Mouse (Mus musculus): ENCODE results near the gene Fsd2. TPM values are rescaled to one million over a fixed set of nuclear protein-coding genes. Genes with fewer than 3 reads are reported as not detected.
A peak's percentile ranks its signal among the peaks of the same experiment; 100 is the strongest.

Fsd2 gene
- polyA plus RNA-seq, 1 experiment from 2014 or later: 65.8 TPM

GRCm38 (mm10) chr7:81593387-81593786 is 26.6 kb upstream of the Fsd2 start:
- Histone ChIP-seq H3K27ac (ENCODE audit: poor library complexity, severe bottlenecking) (no peak overlapping the region), H3K9me3 (replicated peaks) (no peaks in the 10 kb centered on the region), H3K27me3 (replicated peaks) (no peaks in the 10 kb centered on the region), H3K4me3 (no peak overlapping the region), H3K4me2 (no peak overlapping the region), H3K36me3 (peaks cover 89% of the 10 kb centered on the region), H3K4me1 (replicated peaks) (peaks cover 13% of the 10 kb centered on the region), H3K9ac (no peak overlapping the region)
- WGBS: 93% methylated on average over 8 of the region's 8 CpGs
- no peak for ATAC-seq (ENCODE audit: insufficient number of reproducible peaks, low FRiP score)

GRCm38 (mm10) chr7:81592686-81593085 is 25.9 kb upstream of the Fsd2 start:
- no peak for ATAC-seq (ENCODE audit: insufficient number of reproducible peaks, low FRiP score)
- Histone ChIP-seq H3K27ac (ENCODE audit: poor library complexity, severe bottlenecking) (no peak overlapping the region), H3K4me3 (no peak overlapping the region), H3K4me2 (no peak overlapping the region), H3K9me3 (replicated peaks) (no peaks in the 10 kb centered on the region), H3K27me3 (replicated peaks) (no peaks in the 10 kb centered on the region), H3K36me3 (peaks cover 88% of the 10 kb centered on the region), H3K9ac (no peak overlapping the region), H3K4me1 (replicated peaks) (peaks cover 11% of the 10 kb centered on the region)
- 83% methylated on average over 9 of the region's 9 CpGs for WGBS

- Histone ChIP-seq H3K27me3 (replicated peaks) (no peaks in the 10 kb centered on the region), H3K9ac (no peak overlapping the region), H3K9me3 (replicated peaks) (no peaks in the 10 kb centered on the region), H3K4me3 (no peak overlapping the region), H3K4me1 (replicated peaks) (no peaks in the 10 kb centered on the region), H3K4me2 (no peak overlapping the region), H3K36me3 (peaks cover 74% of the 10 kb centered on the region), H3K27ac (ENCODE audit: poor library complexity, severe bottlenecking) (no peak overlapping the region)
- 94% methylated on average over 4 of the region's 4 CpGs for WGBS
- no peak for ATAC-seq (ENCODE audit: insufficient number of reproducible peaks, low FRiP score)
These were observed 20.5 kb upstream of the Fsd2 start for GRCm38 (mm10) chr7:81587238-81587637.

- Histone ChIP-seq H3K27me3 (replicated peaks) (no peaks in the 10 kb centered on the region), H3K9me3 (replicated peaks) (no peaks in the 10 kb centered on the region), H3K4me1 (replicated peaks) (no peaks in the 10 kb centered on the region), H3K4me3 (no peak overlapping the region), H3K9ac (no peak overlapping the region), H3K27ac (ENCODE audit: poor library complexity, severe bottlenecking) (no peak overlapping the region), H3K36me3 (peaks cover 61% of the 10 kb centered on the region), H3K4me2 (no peak overlapping the region)
- no peak for ATAC-seq (ENCODE audit: insufficient number of reproducible peaks, low FRiP score)
- WGBS: 88% methylated on average over 7 of the region's 7 CpGs
These were observed 18.6 kb upstream of the Fsd2 start for GRCm38 (mm10) chr7:81585326-81585725.

GRCm38 (mm10) chr7:81583512-81583911 is 16.8 kb upstream of the Fsd2 start:
- 60% methylated on average over 3 of the region's 3 CpGs for WGBS
- H3K27ac ChIP-seq (ENCODE audit: poor library complexity, severe bottlenecking): no peak overlapping the region
- no peaks in the 10 kb centered on the region for H3K9me3 ChIP-seq (replicated peaks)
- no peak overlapping the region for H3K9ac ChIP-seq
- H3K36me3 ChIP-seq: peaks cover 61% of the 10 kb centered on the region
- no peaks in the 10 kb centered on the region for H3K27me3 ChIP-seq (replicated peaks)
- no peak for ATAC-seq (ENCODE audit: insufficient number of reproducible peaks, low FRiP score)
- H3K4me3 ChIP-seq: no peak overlapping the region
- H3K4me2 ChIP-seq: no peak overlapping the region
- no peaks in the 10 kb centered on the region for H3K4me1 ChIP-seq (replicated peaks)

- Histone ChIP-seq H3K4me2 (no peak overlapping the region), H3K9ac (no peak overlapping the region), H3K9me3 (replicated peaks) (no peaks in the 10 kb centered on the region), H3K36me3 (peaks cover 55% of the 10 kb centered on the region), H3K4me3 (no peak overlapping the region), H3K27me3 (replicated peaks) (no peaks in the 10 kb centered on the region), H3K27ac (ENCODE audit: poor library complexity, severe bottlenecking) (no peak overlapping the region), H3K4me1 (replicated peaks) (no peaks in the 10 kb centered on the region)
- no peak for ATAC-seq (ENCODE audit: insufficient number of reproducible peaks, low FRiP score)
- 95% methylated on average over 5 of the region's 5 CpGs for WGBS
These were observed 12.6 kb upstream of the Fsd2 start for GRCm38 (mm10) chr7:81579312-81579711.

- Histone ChIP-seq H3K4me3 (no peak overlapping the region), H3K36me3 (peaks cover 49% of the 10 kb centered on the region), H3K27ac (ENCODE audit: poor library complexity, severe bottlenecking) (no peak overlapping the region), H3K4me1 (replicated peaks) (peaks cover 6% of the 10 kb centered on the region; the same call in 1 of the 2 replicates), H3K27me3 (replicated peaks) (no peaks in the 10 kb centered on the region), H3K9me3 (replicated peaks) (no peaks in the 10 kb centered on the region), H3K4me2 (no peak overlapping the region), H3K9ac (no peak overlapping the region)
- ATAC-seq (ENCODE audit: insufficient number of reproducible peaks, low FRiP score): no peak
- 90% methylated on average over 7 of the region's 7 CpGs for WGBS
These were observed 11.7 kb upstream of the Fsd2 start for GRCm38 (mm10) chr7:81578413-81578812.

- Histone ChIP-seq H3K9ac (no peak overlapping the region), H3K36me3 (peaks cover 49% of the 10 kb centered on the region), H3K4me2 (no peak overlapping the region), H3K4me1 (replicated peaks) (peaks cover 11% of the 10 kb centered on the region), H3K27ac (ENCODE audit: poor library complexity, severe bottlenecking) (no peak overlapping the region), H3K4me3 (no peak overlapping the region), H3K27me3 (replicated peaks) (no peaks in the 10 kb centered on the region), H3K9me3 (replicated peaks) (no peaks in the 10 kb centered on the region)
- no peak for ATAC-seq (ENCODE audit: insufficient number of reproducible peaks, low FRiP score)
- 91% methylated on average over 3 of the region's 3 CpGs for WGBS
These were observed 11.1 kb upstream of the Fsd2 start for GRCm38 (mm10) chr7:81577872-81578271.

- 89% methylated on average over 10 of the region's 10 CpGs for WGBS
- Histone ChIP-seq H3K4me2 (no peak overlapping the region), H3K9ac (no peak overlapping the region), H3K4me3 (no peak overlapping the region), H3K4me1 (replicated peaks) (peaks cover 20% of the 10 kb centered on the region), H3K9me3 (replicated peaks) (no peaks in the 10 kb centered on the region), H3K27ac (ENCODE audit: poor library complexity, severe bottlenecking) (no peak overlapping the region), H3K36me3 (peaks cover 43% of the 10 kb centered on the region), H3K27me3 (replicated peaks) (no peaks in the 10 kb centered on the region)
- no peak for ATAC-seq (ENCODE audit: insufficient number of reproducible peaks, low FRiP score)
These were observed 8.9 kb upstream of the Fsd2 start for GRCm38 (mm10) chr7:81575606-81576005.

- peaks cover 35% of the 10 kb centered on the region for H3K36me3 ChIP-seq
- H3K9ac ChIP-seq: 0 out of 2 replicates have a peak overlapping the region, but pooled peaks have one; percentile 20
- 92% methylated on average over 9 of the region's 9 CpGs for WGBS
- no peaks in the 10 kb centered on the region for H3K27me3 ChIP-seq (replicated peaks)
- H3K27ac ChIP-seq (ENCODE audit: poor library complexity, severe bottlenecking): no peak overlapping the region
- peaks cover 27% of the 10 kb centered on the region for H3K4me1 ChIP-seq (replicated peaks)
- H3K9me3 ChIP-seq (replicated peaks): no peaks in the 10 kb centered on the region
- no peak overlapping the region for H3K4me3 ChIP-seq
- no peak overlapping the region for H3K4me2 ChIP-seq
- no peak for ATAC-seq (ENCODE audit: insufficient number of reproducible peaks, low FRiP score)
These were observed 7.1 kb upstream of the Fsd2 start for GRCm38 (mm10) chr7:81573821-81574220.

- Histone ChIP-seq H3K4me3 (no peak overlapping the region), H3K27me3 (replicated peaks) (no peaks in the 10 kb centered on the region), H3K4me2 (no peak overlapping the region), H3K9ac (0 out of 2 replicates have a peak overlapping the region, but pooled peaks have one; percentile 20), H3K9me3 (replicated peaks) (no peaks in the 10 kb centered on the region), H3K4me1 (replicated peaks) (peaks cover 27% of the 10 kb centered on the region), H3K27ac (ENCODE audit: poor library complexity, severe bottlenecking) (no peak overlapping the region), H3K36me3 (peaks cover 30% of the 10 kb centered on the region)
- no peak for ATAC-seq (ENCODE audit: insufficient number of reproducible peaks, low FRiP score)
- WGBS: 74% methylated on average over 6 of the region's 6 CpGs
These were observed 6.7 kb upstream of the Fsd2 start for GRCm38 (mm10) chr7:81573397-81573796.

- peak overlapping the region; percentile 96 for H3K9ac ChIP-seq
- H3K9me3 ChIP-seq (replicated peaks): no peaks in the 10 kb centered on the region
- H3K4me1 ChIP-seq (replicated peaks): peaks cover 31% of the 10 kb centered on the region
- no peak for ATAC-seq (ENCODE audit: insufficient number of reproducible peaks, low FRiP score)
- peak overlapping the region; percentile 44 for H3K27ac ChIP-seq (ENCODE audit: poor library complexity, severe bottlenecking)
- WGBS: 49% methylated on average over 6 of the region's 6 CpGs
- peaks cover 24% of the 10 kb centered on the region for H3K36me3 ChIP-seq
- peak overlapping the region; percentile 90 for H3K4me3 ChIP-seq
- H3K27me3 ChIP-seq (replicated peaks): no peaks in the 10 kb centered on the region
- peak overlapping the region; percentile 82 for H3K4me2 ChIP-seq
These were observed 6.0 kb upstream of the Fsd2 start for GRCm38 (mm10) chr7:81572610-81573268.
